Mouse (Mus musculus) cerebellum, postnatal 10 days (tissue): ENCODE results near the gene Cypt12.

Experiments
- DNase-seq, 2 experiments: peaks; one replicate each; pipeline ENCODE4 v3.0.0; 2021; ENCODE audit warnings: mixed read lengths in 2 of 2

Cypt12 gene

DNA sequence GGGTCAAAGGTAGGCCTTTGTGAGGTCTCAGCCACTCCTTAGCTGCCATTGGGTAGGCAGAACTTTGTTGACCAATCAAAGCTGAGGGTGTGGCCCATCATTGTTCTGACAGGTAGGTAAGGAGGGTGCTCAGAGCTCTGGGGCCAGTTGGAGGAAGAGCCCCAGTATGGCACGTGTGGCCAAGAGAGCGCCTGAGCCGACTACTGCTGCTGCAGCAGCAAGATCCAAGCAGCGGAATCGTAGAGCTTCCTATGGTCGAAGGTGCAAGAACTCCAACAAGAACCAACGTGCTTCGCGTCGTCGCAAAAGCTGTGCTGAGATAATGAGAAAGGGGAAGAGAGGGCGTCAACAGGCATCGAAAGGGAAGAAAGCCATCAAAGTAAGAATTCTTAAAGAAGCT, at the start of gene Cypt12:
Gene Cypt12 (plus strand): TSS at position 112 of the 400 bp plus-strand sequence.
- DNase-seq, result no peak

DNA sequence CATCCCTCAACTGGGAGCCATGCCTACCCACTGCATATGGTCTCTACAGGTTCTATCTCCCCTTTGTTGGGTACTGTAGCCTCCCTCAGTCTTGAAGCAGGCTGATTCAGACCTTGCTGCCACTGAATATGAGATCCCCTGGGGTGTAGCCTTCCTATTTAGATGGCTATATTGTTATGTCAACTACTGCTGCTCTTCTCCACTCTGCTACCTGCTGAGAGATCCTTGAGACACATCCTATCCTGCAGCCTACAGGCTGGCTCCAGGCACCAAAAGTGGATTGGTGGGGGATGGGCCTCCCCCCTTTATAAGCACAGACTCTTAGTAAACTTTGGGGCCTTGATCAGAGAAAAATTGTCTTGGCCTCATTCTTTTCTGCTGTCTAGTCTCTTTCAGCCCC, 34.4 kb upstream of the Cypt12 start:
- no peak for DNase-seq

DNA sequence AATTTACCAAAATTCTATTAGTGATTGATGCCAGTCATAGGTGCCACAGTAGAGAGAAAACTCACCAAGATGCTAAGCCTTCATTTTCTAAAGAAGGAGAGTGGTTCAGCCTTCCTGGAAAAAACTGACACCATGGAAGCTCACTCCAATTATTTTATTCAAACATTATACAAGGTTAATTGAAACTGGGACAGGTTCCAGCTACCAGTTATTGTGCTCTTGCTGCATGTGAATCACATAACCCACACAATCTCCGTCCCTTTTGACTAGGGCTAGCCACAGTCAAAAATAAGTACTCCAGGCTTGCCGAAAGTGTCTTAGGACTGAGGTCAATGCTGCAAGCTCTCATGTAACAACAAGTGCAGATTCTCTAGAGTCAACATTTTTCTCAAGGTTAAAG, 8.0 kb upstream of the Cypt12 start:
- no peak for DNase-seq
